Mouse (Mus musculus) neural tube, embryonic 13.5 days (tissue): ENCODE data around the gene Cep112. TPM values are rescaled to one million over a fixed set of nuclear protein-coding genes. Genes with fewer than 3 reads are reported as not detected.

Source experiments
- ATAC-seq: fragments of 200-750 bp; cut with Nextera tagmentation; 2 replicates; pipeline ENCODE4 v1.8.0; 2017; ENCODE audit warnings: low read depth, mild to moderate bottlenecking, moderate TSS enrichment, moderate library complexity
- H3K27ac ChIP-seq: fragments of 300-500 bp; sonication (generic); replicated peaks from 2 replicates; pipeline ENCODE4 v1.5.1; 2015; ENCODE audit warnings: moderate library complexity, mild to moderate bottlenecking, inconsistent platforms
- H3K27me3 ChIP-seq: fragments of 300-500 bp; sonication (generic); 2 replicates; pipeline ENCODE4 v1.6.1; 2015; ENCODE audit warnings: mild to moderate bottlenecking, inconsistent platforms
- H3K36me3 ChIP-seq: fragments of 300-500 bp; sonication (generic); 2 replicates; pipeline ENCODE4 v1.6.1; 2015; ENCODE audit warnings: mild to moderate bottlenecking, inconsistent platforms
- H3K4me1 ChIP-seq: fragments of 300-500 bp; sonication (generic); replicated peaks from 2 replicates; pipeline ENCODE4 v1.6.1; 2015; ENCODE audit warnings: inconsistent platforms
- H3K4me2 ChIP-seq: fragments of 300-500 bp; sonication (generic); 2 replicates; pipeline ENCODE4 v1.6.1; 2015; ENCODE audit warnings: inconsistent platforms, mild to moderate bottlenecking, moderate library complexity
- H3K4me3 ChIP-seq: fragments of 300-500 bp; sonication (generic); 2 replicates; pipeline ENCODE4 v1.5.1; 2015; ENCODE audit warnings: mild to moderate bottlenecking, inconsistent platforms
- H3K9ac ChIP-seq: fragments of 300-500 bp; sonication (generic); 2 replicates; pipeline ENCODE4 v1.6.1; 2015; ENCODE audit warnings: moderate library complexity, mild to moderate bottlenecking, inconsistent platforms
- H3K9me3 ChIP-seq: fragments of 300-500 bp; sonication (generic); 2 replicates; pipeline ENCODE4 v1.6.1; 2016; ENCODE audit warnings: inconsistent platforms
- WGBS: fragments of 180-500 bp; shearing (Covaris S2); methylation state at CpG from one replicate; pipeline ENCODE4 v1.1.7; 2015; 5-methylcytosine and 5-hydroxymethylcytosine counted together
- polyA plus RNA-seq: library from polyadenylated mRNA; unstranded; fragments of >200 nt; fragmentation: Nextera tagmentation; extraction: Ambion mirVana; gene quantifications from 2 replicates; pipeline ENCODE4 v1.2.1, GENCODE M21; 2015

Gene Cep112
- polyA plus RNA-seq, 1 experiment from 2014 or later = 6.1 TPM

DNA sequence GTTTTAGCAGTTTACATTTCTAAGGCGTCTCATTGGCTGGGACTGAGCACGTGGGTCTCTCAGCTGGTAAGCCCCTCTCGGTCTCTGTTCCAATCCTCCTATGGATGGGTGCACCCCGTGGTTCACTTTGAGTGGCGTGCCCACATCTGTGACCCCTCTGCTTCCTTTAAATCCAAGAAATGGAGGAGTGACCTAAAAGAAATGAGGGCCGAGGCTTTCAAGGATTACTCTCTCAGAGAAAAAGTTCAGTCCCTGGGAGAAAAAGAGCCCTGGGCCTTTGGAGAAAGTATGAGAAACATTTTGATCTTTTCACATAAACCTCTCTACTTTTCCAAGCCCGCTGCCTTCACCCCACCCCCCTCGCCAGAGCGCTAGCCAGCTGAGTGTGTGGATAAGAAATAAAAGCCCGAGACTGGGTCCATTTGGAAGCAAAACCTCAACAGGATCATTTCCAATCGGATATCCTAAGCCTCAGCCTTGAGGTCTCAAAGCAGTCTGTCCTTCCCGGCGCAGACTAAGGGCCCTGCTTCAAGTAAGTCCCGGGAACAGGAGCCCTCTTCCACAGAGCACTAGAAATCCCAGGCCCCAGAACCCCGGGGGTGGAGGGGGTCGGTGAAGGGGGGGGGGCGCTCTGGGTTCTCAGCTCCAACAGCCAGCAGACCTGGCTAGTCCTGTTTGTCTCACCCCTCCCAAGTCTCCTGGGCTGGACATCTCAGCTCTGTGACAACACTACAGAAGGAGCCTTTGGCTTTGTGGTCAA lies 466.3 kb downstream of the Cep112 start:
- Histone ChIP-seq H3K4me3 (peak overlapping the region; percentile 34), H3K4me2 (peak overlapping the region; percentile 61), H3K36me3 (no peaks in the 10 kb centered on the region), H3K4me1 (peaks cover 48% of the 10 kb centered on the region), H3K27me3 (peaks cover 6% of the 10 kb centered on the region; the same call in 1 of the 2 replicates), H3K9ac (peak overlapping the region; percentile 63), H3K9me3 (no peaks in the 10 kb centered on the region), H3K27ac (peak overlapping the region; percentile 74)
- WGBS = 1% methylated on average over 17 of the region's 17 CpGs
- ATAC-seq = peak; percentile 91

DNA sequence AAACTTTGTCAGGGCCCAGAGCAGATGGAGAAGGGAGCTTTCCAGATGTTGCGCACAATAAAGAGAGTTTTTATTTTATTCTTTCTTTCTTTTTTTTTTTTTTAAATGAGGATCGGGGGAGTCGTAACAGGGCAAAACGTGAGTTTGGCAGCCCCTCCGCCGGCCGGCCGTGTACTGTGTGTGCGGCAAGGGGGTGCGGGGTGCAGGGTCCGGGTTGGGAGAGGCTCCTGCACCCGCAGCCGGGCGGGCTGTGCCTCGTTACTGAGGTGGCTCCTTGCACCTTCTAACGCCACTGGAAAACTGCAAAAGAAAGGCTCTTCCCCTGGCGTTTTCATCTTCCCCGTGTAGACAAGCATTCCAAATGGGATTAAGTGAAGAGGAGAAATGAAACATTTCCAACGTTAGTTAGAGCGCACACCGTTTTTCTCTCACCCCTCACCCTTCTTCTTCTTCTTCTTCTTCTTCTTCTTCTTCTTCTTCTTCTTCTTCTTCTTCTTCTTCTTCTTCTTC lies 466.9 kb downstream of the Cep112 start:
- Histone ChIP-seq H3K9ac (peak overlapping the region; percentile 63), H3K36me3 (no peaks in the 10 kb centered on the region), H3K4me2 (peak overlapping the region; percentile 61), H3K27me3 (peaks cover 6% of the 10 kb centered on the region; the same call in 1 of the 2 replicates), H3K27ac (peak overlapping the region; percentile 74; the same call in 1 of the 2 replicates), H3K4me3 (peak overlapping the region; percentile 34), H3K9me3 (no peaks in the 10 kb centered on the region), H3K4me1 (peaks cover 48% of the 10 kb centered on the region)
- WGBS = 3% methylated on average over 21 of the region's 21 CpGs
- ATAC-seq = no peak

DNA sequence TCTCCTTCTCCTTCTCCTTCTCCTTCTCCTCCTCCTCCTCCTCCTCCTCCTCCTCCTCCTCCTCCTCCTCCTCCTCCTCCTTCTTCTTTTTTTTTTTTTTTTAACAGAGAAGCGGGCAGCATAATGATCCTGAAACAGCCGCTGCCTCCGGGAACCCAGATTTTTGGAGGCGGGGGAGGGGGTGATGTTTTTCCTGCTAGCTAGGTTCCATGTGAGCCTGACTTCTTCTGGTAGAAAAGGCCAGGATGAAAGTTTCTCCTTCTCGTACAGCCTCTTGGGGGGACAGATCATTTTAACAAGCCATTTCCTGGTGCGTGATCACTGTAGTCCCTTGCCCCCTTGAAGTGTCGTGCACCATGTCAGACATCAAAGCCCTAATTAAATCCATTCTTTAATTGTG lies 467.4 kb downstream of the Cep112 start:
- Histone ChIP-seq H3K9me3 (no peaks in the 10 kb centered on the region), H3K9ac (no peak overlapping the region), H3K4me2 (peak overlapping the region; percentile 33), H3K36me3 (no peaks in the 10 kb centered on the region), H3K4me3 (no peak overlapping the region), H3K4me1 (peaks cover 48% of the 10 kb centered on the region), H3K27me3 (peaks cover 6% of the 10 kb centered on the region; the same call in 1 of the 2 replicates), H3K27ac (no peak overlapping the region)
- ATAC-seq = no peak
- 5% methylated on average over 5 of the region's 7 CpGs for WGBS

DNA sequence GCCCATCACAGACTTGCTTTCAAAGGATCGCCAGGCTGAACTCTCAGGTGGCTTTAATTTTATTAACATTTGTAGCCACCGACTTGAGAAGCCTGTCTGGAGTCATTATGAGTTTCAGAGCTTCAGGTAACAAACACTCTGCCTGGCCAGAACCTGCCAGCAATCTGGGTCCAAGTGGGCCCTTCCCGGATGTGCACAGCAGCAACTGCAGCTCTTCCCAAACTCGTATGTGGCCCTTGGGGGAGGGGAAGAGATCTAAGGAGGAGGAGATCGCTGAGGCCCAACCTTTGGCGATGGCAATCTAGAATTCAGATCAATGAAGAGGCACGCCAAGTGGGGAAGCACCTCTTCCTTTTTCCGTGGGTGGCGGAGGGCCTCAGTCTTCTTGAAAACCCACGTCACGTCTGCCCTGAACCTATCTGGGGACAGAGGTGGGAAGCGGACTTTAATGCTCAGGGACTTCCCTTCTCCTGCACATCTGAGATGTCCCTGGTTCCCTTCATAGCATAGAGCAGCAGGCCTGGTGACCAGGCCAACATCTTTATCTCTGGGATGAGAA lies 468.3 kb downstream of the Cep112 start:
- Histone ChIP-seq H3K9ac (no peak overlapping the region), H3K4me1 (peaks cover 48% of the 10 kb centered on the region), H3K36me3 (no peaks in the 10 kb centered on the region), H3K27ac (no peak overlapping the region), H3K9me3 (no peaks in the 10 kb centered on the region), H3K4me2 (no peak overlapping the region), H3K4me3 (no peak overlapping the region), H3K27me3 (peaks cover 6% of the 10 kb centered on the region; the same call in 1 of the 2 replicates)
- 36% methylated on average over 12 of the region's 12 CpGs for WGBS
- ATAC-seq = no peak

DNA sequence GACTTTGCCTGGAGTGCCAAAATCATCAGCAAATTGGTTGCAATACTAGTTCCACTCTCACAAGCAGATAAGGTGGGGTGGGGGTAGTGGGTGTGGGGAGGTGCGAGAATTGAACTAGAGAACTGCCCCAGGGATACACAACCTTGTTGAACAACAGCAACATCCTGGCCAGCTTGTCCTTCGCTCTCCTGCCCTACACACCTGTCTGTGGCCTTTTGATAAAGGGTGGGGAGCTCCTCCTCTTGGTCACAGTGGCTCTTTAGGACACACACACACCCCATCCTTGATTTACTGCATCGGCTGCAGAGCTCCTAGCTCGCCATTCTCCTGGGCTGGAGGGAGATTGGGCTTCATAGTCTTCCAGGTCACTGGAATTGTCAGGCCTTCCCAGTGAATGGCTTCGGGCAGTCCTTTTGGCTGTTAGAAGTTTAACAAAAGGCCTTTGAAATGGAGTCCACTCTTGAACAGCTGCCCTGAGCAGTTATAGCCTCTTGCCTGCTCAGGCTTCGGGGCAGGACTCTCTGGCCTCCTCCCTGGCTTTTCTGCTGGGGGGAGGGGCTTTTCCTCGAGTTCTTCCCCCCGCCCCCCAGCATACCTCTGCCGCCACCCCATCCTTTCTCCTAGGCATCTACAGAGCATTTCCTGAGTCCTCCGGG lies 469.0 kb downstream of the Cep112 start:
- peaks cover 6% of the 10 kb centered on the region; the same call in 1 of the 2 replicates for H3K27me3 ChIP-seq
- H3K9me3 ChIP-seq = no peaks in the 10 kb centered on the region
- no peak overlapping the region for H3K4me2 ChIP-seq
- ATAC-seq = no peak
- 16% methylated on average over 10 of the region's 10 CpGs for WGBS
- H3K4me1 ChIP-seq = peaks cover 48% of the 10 kb centered on the region
- H3K9ac ChIP-seq = no peak overlapping the region
- no peak overlapping the region for H3K4me3 ChIP-seq
- H3K36me3 ChIP-seq = no peaks in the 10 kb centered on the region
- no peak overlapping the region for H3K27ac ChIP-seq

DNA sequence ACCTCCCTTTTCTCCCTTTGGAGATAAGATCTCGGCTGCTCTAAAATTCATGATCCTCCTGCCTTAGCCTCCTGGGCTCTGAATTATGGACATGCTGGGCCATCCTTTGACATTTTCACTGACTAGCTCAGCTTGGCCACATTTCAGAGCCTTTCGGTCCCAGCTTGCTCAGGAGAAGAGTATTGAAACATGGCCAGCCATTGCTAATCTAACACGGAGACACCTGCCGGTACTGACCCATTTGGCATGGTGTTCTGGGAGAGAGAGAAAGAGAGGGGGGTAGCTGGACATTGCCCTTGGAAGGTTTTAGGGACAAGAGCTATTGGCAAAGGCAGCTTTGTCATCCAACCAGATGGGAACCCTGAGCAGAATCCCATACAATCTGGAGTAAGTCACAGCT lies 472.0 kb downstream of the Cep112 start:
- Histone ChIP-seq H3K27me3 (peaks cover 6% of the 10 kb centered on the region; the same call in 1 of the 2 replicates), H3K36me3 (no peaks in the 10 kb centered on the region), H3K9ac (no peak overlapping the region), H3K4me3 (no peak overlapping the region), H3K9me3 (no peaks in the 10 kb centered on the region), H3K4me2 (no peak overlapping the region), H3K4me1 (peaks cover 30% of the 10 kb centered on the region), H3K27ac (no peak overlapping the region)
- WGBS = 83% methylated on average over 4 of the region's 4 CpGs
- ATAC-seq = no peak

DNA sequence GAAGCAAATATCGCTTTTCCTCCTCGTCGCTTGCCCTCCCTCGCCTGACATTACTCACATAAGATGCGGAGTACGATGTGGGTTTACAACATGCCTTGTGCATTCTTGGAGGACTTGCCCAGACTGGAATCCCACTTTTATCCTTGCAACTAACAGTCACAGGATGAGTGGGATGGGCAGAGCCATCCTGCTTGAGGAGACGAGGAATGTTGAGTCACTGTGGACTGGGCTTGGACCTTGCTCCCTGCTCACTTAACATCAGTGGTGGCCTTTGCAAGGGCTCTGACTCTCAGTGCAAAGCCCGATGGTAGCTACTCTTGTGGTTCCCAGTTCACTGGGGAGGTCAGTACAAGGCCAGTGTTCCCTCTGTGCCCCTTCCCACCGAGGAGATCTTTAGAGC lies 473.1 kb downstream of the Cep112 start:
- peaks cover 2% of the 10 kb centered on the region; the same call in 1 of the 2 replicates for H3K27me3 ChIP-seq
- no peaks in the 10 kb centered on the region for H3K9me3 ChIP-seq
- 72% methylated on average over 9 of the region's 9 CpGs for WGBS
- peaks cover 22% of the 10 kb centered on the region for H3K4me1 ChIP-seq
- H3K27ac ChIP-seq = no peak overlapping the region
- no peaks in the 10 kb centered on the region for H3K36me3 ChIP-seq
- no peak overlapping the region for H3K9ac ChIP-seq
- no peak overlapping the region for H3K4me2 ChIP-seq
- H3K4me3 ChIP-seq = no peak overlapping the region
- no peak for ATAC-seq

DNA sequence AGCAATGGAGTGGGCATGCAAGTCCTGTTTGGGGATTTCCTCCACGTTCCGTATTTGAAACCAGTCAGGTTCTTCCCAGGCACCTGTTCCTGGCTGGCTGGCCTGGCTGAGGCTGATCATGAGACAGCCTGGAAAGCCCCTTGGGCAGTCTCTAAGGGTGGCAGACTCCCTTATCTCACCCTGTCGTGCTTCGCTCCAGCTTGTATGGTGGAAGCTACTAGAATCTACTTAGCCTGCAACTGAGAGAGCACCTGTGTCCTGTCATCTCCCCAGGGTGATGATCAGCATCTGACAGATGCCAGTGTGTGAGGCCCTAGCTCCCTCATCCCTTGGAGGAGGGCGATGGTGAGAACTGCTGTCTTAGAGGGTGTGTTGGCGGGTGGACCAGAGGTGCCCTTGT lies 473.5 kb downstream of the Cep112 start:
- no peak overlapping the region for H3K4me3 ChIP-seq
- H3K9ac ChIP-seq = no peak overlapping the region
- H3K4me2 ChIP-seq = no peak overlapping the region
- no peak for ATAC-seq
- peaks cover 18% of the 10 kb centered on the region for H3K4me1 ChIP-seq
- H3K27me3 ChIP-seq = no peaks in the 10 kb centered on the region
- no peak overlapping the region for H3K27ac ChIP-seq
- no peaks in the 10 kb centered on the region for H3K36me3 ChIP-seq
- no peaks in the 10 kb centered on the region for H3K9me3 ChIP-seq
- WGBS = 82% methylated on average over 6 of the region's 6 CpGs

DNA sequence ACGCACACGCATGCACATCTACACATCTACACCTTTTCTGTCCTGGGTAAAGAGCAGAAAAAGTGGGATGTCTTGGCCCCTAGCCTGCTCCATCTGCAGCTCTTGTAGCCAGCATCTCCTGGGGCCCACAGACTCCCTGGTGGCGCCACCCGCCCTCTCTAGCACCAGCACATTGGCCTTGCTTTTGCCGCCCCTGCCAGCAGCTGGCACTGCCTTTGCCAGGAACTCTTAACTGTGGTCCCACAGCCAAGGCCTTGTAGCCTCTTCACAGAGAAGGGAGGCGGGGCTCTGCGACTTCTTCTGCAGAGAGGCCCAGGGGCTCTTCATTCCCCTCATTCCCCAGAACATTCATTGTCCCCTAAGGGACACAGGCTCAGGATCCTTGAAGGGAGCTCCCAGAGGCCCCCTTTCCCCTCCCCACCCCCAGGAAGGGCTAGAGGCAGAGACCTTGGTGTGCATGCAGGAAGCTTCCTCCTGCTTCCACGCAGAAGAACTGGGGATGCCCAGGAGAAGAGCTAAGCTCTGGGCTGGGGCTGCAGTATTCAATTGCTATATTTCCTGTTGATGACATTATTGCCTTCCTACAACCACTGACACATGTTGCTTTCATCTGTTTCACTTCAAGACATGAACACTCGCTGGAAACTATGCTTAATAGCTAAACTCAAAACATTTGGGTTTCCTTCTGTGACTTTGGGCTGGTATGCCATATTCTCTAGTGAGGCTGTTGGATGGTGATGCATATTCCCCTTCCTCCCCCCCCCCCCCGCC lies 475.9 kb downstream of the Cep112 start:
- Histone ChIP-seq H3K9me3 (no peaks in the 10 kb centered on the region), H3K9ac (no peak overlapping the region), H3K36me3 (no peaks in the 10 kb centered on the region), H3K4me3 (no peak overlapping the region), H3K4me2 (no peak overlapping the region), H3K4me1 (peaks cover 6% of the 10 kb centered on the region), H3K27ac (no peak overlapping the region), H3K27me3 (no peaks in the 10 kb centered on the region)
- 78% methylated on average over 9 of the region's 10 CpGs for WGBS
- no peak for ATAC-seq

DNA sequence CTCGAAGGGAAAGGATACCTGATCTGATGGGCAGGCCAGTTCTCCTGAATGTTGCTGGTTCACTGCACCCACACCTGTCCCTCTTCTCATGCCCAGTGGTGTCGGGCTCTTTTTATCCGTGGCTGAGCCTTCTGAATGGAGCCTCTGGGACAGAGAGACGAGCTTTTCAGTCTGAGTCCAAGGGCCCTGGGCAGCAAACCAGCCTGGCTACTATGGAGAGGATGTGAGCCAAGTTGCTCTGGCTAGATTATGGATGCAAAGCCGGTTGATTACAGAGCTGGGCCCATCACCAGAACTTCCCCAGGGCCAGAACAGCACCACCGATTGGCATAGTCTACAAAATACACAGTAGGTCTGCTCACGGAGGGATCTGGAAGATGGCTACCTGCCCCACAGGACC lies 476.7 kb downstream of the Cep112 start:
- no peaks in the 10 kb centered on the region for H3K36me3 ChIP-seq
- ATAC-seq = no peak
- 78% methylated on average over 7 of the region's 7 CpGs for WGBS
- H3K4me1 ChIP-seq = peaks cover 6% of the 10 kb centered on the region
- no peak overlapping the region for H3K4me3 ChIP-seq
- no peak overlapping the region for H3K4me2 ChIP-seq
- H3K9ac ChIP-seq = no peak overlapping the region
- no peaks in the 10 kb centered on the region for H3K9me3 ChIP-seq
- H3K27ac ChIP-seq = no peak overlapping the region
- H3K27me3 ChIP-seq = no peaks in the 10 kb centered on the region

DNA sequence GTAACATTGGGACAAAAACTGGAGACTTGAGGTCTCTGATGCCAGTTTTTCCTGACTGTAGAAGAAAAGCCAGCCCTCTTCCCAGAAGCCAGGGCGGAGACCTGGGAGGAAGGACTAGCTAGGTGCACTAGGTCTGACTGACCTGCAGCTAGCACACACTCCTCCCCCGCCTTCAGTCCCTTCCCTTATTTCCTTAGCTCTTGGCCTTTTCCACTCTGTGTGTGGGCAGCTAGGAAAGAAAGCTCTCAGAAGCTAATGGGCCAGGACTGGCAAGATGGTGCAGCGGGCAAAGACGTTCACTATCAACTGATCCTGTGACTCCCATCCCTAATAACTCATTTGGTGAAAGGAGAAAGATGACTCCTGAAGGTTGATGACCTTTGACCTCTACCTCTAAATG lies 477.3 kb downstream of the Cep112 start:
- Histone ChIP-seq H3K9me3 (no peaks in the 10 kb centered on the region), H3K36me3 (no peaks in the 10 kb centered on the region), H3K4me2 (no peak overlapping the region), H3K9ac (no peak overlapping the region), H3K4me3 (no peak overlapping the region), H3K27me3 (no peaks in the 10 kb centered on the region), H3K4me1 (peaks cover 10% of the 10 kb centered on the region), H3K27ac (no peak overlapping the region)
- 79% methylated on average over 4 of the region's 4 CpGs for WGBS
- ATAC-seq = no peak
